Mouse (Mus musculus): ENCODE measurements around the gene Atat1.

- no peak for TF ChIP-seq CTCF (IDR thresholded peaks at IDR 0.05; ENCODE audit: low read depth, low read length)
- TF ChIP-seq POLR2AphosphoS5 (IDR thresholded peaks at IDR 0.05; ENCODE audit: insufficient replicate concordance, low read depth, low read length): peak; percentile 39; the same call in 1 of the 2 replicates
- no peak for TF ChIP-seq GATA2 (IDR thresholded peaks at IDR 0.05; ENCODE audit: borderline replicate concordance, low read depth, low read length)
These were observed 8.6 kb upstream of the Atat1 start for GRCm38 (mm10) chr17:35918276-35919059.

Measured in G1E (cell line).